Mouse (Mus musculus) gastrocnemius, postnatal 25 days (tissue): ENCODE results near the gene Olfr1459. TPM values are rescaled to one million over a fixed set of nuclear protein-coding genes. Genes with fewer than 3 reads are reported as not detected.

Source experiments
- DNase-seq: peaks from one replicate; pipeline ENCODE4 v3.0.0; 2022
- long read RNA-seq, 2 experiments: library from polyadenylated mRNA; stranded (forward); transcript quantifications; one replicate each; pipeline ENCODE4 v2.0.0; 2021
- total RNA-seq, 2 experiments: library from RNA; stranded (reverse); gene quantifications; 1 replicate in 1 of 2; 2 replicates in 1 of 2; pipeline ENCODE4 v1.2.3; 2021

Gene Olfr1459
- total RNA-seq, result not detected
- long read RNA-seq, experiment 1, result 0 reads
- long read RNA-seq, experiment 2, result 0 reads

DNA sequence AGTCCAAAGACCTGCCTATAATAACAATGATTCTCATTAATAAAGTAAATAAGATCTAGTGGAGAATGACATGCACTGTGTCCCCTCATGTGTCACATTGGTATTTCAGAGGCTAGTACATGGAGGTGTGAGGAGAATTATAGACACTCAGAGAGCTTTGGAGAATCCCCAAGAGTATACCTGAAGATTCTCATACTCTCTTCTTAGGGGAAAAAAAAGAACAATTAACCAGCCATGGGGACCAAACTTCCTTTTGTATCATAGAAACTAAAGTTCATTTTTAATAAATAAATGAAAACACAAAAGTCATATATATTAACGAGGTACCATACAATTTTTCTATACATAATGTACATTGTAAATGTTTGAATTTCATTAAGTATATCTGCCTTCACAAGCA lies at the start of gene Olfr1459:
Gene Olfr1459, minus strand, starts transcription at position 101 of the 400 bp plus-strand sequence.
- DNase-seq, result no peak

GRCm38 (mm10) chr19:13185434-13185833 lies 36.1 kb upstream of the Olfr1459 start, which contains the start of gene Olfr1462:
TSS of gene Olfr1462 (plus strand) at chr19:13185734.
- no peak for DNase-seq

DNA sequence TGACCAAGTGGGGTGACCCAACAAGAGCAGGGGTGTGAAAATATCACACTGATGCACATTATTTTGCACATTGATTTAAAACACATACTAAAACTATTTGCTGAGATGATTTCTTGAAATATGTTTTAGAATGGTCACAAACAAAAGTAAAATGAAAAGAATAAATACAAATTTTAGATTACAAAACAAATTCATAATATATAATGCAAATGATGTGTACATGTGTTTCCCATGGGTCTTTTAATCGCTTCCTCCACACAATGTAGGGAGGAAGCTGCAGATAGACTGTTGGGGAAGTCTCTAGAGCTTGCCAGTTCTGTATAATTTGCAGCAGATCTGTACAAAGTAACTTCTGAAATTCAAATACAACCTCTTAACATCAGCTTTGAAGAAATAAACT lies 13.4 kb upstream of the Olfr1459 start, which contains the start of gene Olfr1461:
Gene Olfr1461, plus strand, starts transcription at position 301 of the 400 bp plus-strand sequence.
- DNase-seq, result no peak

DNA sequence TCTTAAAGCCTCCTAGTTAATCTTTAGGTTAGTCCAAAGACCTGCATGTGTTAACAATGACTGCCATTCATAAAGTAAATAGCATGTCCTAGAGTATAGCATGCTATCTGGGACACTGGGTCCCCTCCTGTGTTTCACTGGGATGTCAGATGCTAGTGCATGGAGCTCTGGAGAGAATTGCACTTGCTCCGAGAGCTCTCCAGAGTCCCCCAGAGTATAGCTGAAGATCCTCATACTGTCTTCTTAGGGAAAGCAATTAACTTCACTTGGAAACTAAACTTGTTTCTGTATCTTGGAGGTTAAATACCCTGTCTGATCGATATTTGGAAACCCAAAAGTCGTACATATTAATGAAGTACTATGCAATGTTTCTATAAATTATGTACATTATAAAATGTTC lies 42.7 kb downstream of the Olfr1459 start, which contains the start of gene Olfr1458:
Gene Olfr1458, minus strand, starts transcription at position 101 of the 400 bp plus-strand sequence.
- DNase-seq, result no peak

GRCm38 (mm10) chr19:13097791-13098190 lies 51.6 kb downstream of the Olfr1459 start, which contains the start of gene Olfr1457:
TSS of gene Olfr1457 (minus strand) at chr19:13097891.
- no peak for DNase-seq

GRCm38 (mm10) chr19:13093908-13094307 lies 55.4 kb downstream of the Olfr1459 start:
- DNase-seq, result no peak

Other genes starting within 250 kb of the Olfr1459 start
- gene Olfr1447, start 245.8 kb downstream of the Olfr1459 start, total RNA-seq, result not detected
- not detected for gene Olfr1448, start 225.1 kb downstream of the Olfr1459 start, total RNA-seq
- gene Olfr1449, start 218.7 kb downstream of the Olfr1459 start, total RNA-seq, result not detected
- gene Olfr1450, start 199.3 kb downstream of the Olfr1459 start, total RNA-seq, result not detected
- gene Olfr1451, start 154.5 kb downstream of the Olfr1459 start, total RNA-seq, result not detected
- not detected for gene Olfr1453, start 121.2 kb downstream of the Olfr1459 start, total RNA-seq
- not detected for gene Olfr1454, start 88.9 kb downstream of the Olfr1459 start, total RNA-seq
- not detected for gene Olfr1457, start 51.7 kb downstream of the Olfr1459 start, total RNA-seq
- not detected for gene Olfr1458, start 42.8 kb downstream of the Olfr1459 start, total RNA-seq
- not detected for gene Olfr1461, start 13.5 kb upstream of the Olfr1459 start, total RNA-seq
- gene Olfr1462, start 36.2 kb upstream of the Olfr1459 start, total RNA-seq, result not detected
- gene Olfr1463, start 81.8 kb upstream of the Olfr1459 start, total RNA-seq, result not detected
- not detected for gene Olfr1465, start 166.0 kb upstream of the Olfr1459 start, total RNA-seq
- not detected for gene Olfr1466, start 189.3 kb upstream of the Olfr1459 start, total RNA-seq
- not detected for gene Olfr1467, start 212.7 kb upstream of the Olfr1459 start, total RNA-seq